Mouse (Mus musculus) retina, postnatal 1 day (tissue): ENCODE measurements around the gene Ppp1r13b.

Source experiments
- DNase-seq: peaks from one replicate; pipeline ENCODE4 v3.0.0-alpha.2; 2012

Gene Ppp1r13b

GRCm38 (mm10) chr12:111820708-111821107 lies 87.2 kb downstream of the Ppp1r13b start:
- no peak for DNase-seq

- DNase-seq = no peak
Measured at GRCm38 (mm10) chr12:111819936-111820335, 88.0 kb downstream of the Ppp1r13b start.

- no peak for DNase-seq
Measured at GRCm38 (mm10) chr12:111817991-111818390, 89.9 kb downstream of the Ppp1r13b start.

- no peak for DNase-seq
Measured at GRCm38 (mm10) chr12:111816967-111817366, 90.9 kb downstream of the Ppp1r13b start.

- no peak for DNase-seq
Measured at GRCm38 (mm10) chr12:111816528-111816927, 91.4 kb downstream of the Ppp1r13b start.

GRCm38 (mm10) chr12:111814769-111815762 lies 92.8 kb downstream of the Ppp1r13b start:
- peak; percentile 29 for DNase-seq

GRCm38 (mm10) chr12:111813766-111814617 lies 93.9 kb downstream of the Ppp1r13b start, which contains the start of the genes Xrcc3 and Zfyve21:
TSS of gene Xrcc3 (minus strand) at chr12:111813873.
TSS of gene Zfyve21 (plus strand) at chr12:111814170.
- DNase-seq = peak; percentile 100

- no peak for DNase-seq
Measured at GRCm38 (mm10) chr12:111813111-111813765, 94.7 kb downstream of the Ppp1r13b start.

- DNase-seq = no peak
Measured at GRCm38 (mm10) chr12:111812611-111813010, 95.3 kb downstream of the Ppp1r13b start.

- DNase-seq = no peak
Measured at GRCm38 (mm10) chr12:111812075-111812474, 95.8 kb downstream of the Ppp1r13b start.

GRCm38 (mm10) chr12:111809762-111810161 lies 98.1 kb downstream of the Ppp1r13b start:
- peak; percentile 93 for DNase-seq

- no peak for DNase-seq
Measured at GRCm38 (mm10) chr12:111808775-111809174, 99.1 kb downstream of the Ppp1r13b start.

GRCm38 (mm10) chr12:111803538-111803937 lies 104.4 kb downstream of the Ppp1r13b start:
- no peak for DNase-seq

GRCm38 (mm10) chr12:111800459-111801183 lies 107.3 kb downstream of the Ppp1r13b start:
- DNase-seq = no peak

GRCm38 (mm10) chr12:111798493-111798892 lies 109.4 kb downstream of the Ppp1r13b start:
- DNase-seq = no peak

GRCm38 (mm10) chr12:111797251-111797650 lies 110.7 kb downstream of the Ppp1r13b start:
- DNase-seq = no peak

- DNase-seq = no peak
Measured at GRCm38 (mm10) chr12:111795180-111795895, 112.6 kb downstream of the Ppp1r13b start.

- DNase-seq = no peak
Measured at GRCm38 (mm10) chr12:111794526-111795179, 113.3 kb downstream of the Ppp1r13b start.

- peak; percentile 14 for DNase-seq
Measured at GRCm38 (mm10) chr12:111794102-111794501, 113.8 kb downstream of the Ppp1r13b start.

- DNase-seq = no peak
Measured at GRCm38 (mm10) chr12:111791474-111792104, 116.3 kb downstream of the Ppp1r13b start.
